Mouse (Mus musculus): ENCODE measurements around the gene Smarca2.

Gene Smarca2

DNA sequence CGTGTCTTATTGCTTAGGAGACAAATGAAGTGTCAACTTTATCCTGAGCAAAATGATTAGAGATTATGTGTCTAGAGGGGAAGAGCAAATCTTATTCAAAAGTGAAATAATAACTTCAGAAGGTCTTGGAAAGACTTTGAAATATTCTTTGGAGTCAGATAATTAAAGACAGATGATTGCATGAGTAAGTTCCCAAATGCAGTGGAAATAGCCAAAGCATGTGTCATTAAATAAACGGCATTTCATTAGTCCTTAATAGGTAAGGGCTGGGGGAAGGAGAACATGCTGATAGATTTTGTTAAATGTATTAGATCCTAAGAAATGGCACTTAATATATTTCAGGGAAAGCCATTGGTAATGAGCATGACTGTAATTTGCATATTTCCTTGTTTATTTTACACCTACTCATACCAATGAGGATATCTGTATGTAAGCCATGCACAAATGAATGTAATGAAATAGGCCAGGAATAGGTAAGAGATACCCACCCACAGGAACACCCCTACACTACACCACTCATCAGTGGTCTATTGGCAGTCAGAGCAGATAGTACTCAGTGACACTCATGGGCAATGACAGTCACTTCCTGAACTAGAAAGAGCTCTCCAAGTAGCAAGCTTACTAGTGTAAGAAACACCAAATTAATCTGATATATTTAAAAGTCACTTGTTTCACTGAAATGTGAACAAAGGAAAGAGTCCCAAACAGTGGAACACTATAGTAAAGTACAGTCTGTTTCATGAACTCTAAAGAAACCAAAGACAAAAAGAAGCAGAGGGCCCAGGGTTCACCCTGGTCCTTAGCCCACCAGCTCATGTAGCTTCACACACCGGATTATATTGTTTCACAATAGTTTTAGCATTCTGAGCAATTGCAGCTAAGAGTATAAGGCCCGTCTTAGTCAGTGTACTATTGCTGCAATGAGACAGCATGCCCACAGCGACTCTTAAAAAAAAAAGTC lies 185.8 kb downstream of the Smarca2 start:
- DNase-seq: no peak

DNA sequence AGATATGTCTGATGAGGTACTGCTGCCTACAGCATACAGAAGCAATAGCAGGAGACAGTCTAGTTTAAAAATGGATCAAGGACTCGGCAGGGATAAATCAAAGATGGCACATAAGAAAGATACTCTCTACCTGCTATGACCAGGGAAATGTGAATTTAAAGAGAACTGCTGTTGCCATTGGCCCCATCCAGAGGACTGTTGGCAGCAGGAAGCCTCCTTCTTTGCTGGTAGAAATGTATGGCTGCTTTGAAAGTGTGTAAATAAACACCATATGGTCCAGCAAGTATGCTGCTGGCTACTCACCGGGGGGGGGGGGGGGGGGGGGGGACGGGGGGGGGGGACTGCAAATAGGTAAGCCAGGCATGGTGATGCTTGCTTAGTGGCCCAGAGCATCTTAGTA lies 189.5 kb downstream of the Smarca2 start:
- DNase-seq: no peak

DNA sequence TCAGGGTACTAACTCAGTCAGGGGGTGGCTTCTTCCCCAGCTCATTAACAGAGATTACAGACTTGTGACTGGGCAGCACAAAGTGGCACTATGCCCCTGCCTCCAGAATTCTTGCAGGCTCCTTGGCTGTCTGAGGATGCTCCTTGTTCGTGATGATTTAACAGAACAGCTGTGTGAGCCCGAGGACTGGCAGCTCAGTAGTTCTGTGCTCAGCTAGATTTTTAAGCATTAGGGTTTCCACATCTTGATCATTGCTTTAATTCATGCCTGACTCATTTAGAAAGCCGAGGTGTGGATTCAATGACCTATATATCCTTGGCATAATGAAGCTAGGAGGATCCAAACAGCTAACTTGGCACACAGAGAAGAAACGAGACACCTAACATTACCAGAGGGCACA lies 191.2 kb downstream of the Smarca2 start:
- DNase-seq: no peak

DNA sequence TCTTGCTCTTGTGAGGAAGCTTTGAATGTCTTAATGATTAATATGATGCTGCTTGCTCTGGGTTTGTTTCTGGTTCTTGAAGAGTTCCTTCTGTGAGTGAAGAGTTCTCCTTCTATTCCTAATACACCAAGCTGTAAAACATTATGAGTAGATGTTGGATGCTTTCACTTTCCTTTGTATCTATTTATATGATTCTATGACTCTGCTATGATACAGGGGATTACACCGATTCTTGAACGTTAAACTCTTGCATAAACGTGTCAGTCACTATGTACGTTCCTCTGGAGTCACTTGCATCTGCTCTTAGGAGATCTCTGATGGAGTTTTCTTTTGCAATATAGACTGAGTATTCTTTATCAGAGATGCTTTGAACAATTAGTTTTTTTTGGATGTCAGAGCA lies 199.6 kb downstream of the Smarca2 start:
- DNase-seq: no peak

DNA sequence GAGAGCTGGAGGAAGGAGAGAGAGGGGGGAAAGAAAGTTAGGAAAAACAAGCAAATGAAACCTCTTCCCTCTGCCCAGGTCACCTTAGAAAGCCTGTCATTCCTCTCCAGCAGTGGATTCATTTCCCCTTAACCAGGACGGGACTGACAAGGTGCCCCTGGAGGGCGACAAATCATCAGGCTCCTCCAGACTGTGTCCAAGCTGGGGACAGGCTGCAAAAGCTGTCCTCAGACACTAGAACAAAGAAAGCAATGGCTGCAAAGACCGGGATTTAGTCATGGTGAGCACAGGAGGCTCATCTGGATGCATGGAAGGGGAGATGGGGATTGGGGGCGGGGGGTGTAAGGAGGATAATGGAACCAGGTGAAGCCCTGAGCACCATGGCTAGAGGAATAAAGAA lies 209.8 kb downstream of the Smarca2 start:
- no peak for DNase-seq

DNA sequence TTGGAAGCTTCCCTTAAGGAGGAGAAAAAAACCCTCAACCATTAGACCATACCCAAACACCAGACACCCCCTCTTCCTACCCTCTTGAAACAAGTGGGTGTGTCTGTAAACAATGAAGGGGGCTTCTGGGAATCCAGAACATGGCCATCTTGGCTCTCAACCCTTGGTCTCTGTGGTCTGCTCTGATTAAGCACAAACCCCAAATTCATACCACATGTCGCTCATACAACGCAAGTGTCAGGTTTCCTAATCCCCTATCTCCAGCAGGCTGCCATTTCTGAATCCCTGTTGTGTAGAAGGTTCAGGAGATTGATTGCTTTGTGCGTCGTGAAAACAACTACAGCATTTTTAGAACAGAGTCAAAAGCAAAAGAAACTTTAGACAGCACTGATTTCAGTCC lies 213.1 kb downstream of the Smarca2 start:
- DNase-seq: no peak
